Mouse (Mus musculus) brain, embryonic 14.5 days (tissue): ENCODE measurements around the gene Cryaa.

ENCODE experiments used
- CTCF ChIP-seq: fragments of 200-500 bp; IDR thresholded peaks from 2 replicates; pipeline ENCODE4 v1.5.1; 2012; ENCODE audit warnings: inconsistent platforms, mild to moderate bottlenecking, moderate library complexity, borderline replicate concordance; ENCODE audit not compliant: insufficient read depth, insufficient read length; ENCODE audit errors: extremely low read depth
- POLR2A ChIP-seq: fragments of 200-500 bp; IDR thresholded peaks from 2 replicates; pipeline ENCODE4 v1.6.1; 2012; ENCODE audit warnings: mild to moderate bottlenecking, inconsistent platforms, borderline replicate concordance; ENCODE audit not compliant: poor library complexity, insufficient read depth, insufficient read length, severe bottlenecking; ENCODE audit errors: extremely low read depth

DNA sequence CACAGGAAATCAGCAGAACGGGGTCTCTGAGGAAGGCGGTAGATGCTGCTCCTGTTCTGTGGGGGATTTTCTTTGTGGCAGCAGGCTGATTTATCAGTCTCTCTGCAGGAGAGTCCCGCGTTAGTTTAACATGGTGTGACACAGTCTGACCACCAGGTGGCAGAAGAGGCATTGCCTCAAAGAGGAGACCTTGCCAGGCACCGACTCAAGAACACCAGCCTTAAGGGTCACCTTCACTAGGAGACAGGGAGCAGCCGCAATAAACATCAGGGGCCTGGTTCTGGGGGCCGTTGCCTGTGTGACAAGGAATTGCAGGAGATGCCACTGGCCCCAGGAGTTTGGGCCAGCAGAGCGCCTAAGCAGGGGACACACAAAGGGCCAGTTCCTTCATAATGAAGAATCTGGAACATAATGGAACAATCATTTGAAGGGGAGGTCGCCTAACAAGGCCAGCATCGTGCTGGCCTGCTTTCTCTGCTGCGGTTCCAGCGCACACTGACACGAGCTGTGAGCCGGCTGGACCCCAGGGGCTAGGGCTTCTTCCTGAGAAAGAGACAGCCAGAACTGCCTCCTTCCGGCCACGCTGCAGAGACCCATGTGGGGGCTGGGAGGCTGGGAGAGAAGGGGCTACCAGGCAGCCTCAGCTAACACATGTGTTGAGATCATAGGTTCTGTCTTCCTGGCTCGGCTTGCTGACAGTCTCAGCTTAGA lies 8.1 kb downstream of the Cryaa start:
- TF ChIP-seq CTCF (peak; percentile 90), POLR2A (no peak)
